Mouse (Mus musculus): ENCODE data around the gene Ccdc120. TPM values are rescaled to one million over a fixed set of nuclear protein-coding genes. Genes with fewer than 3 reads are reported as not detected.

Ccdc120 gene
- 21.5 and 23.0 TPM in 2 replicates for polyA plus RNA-seq (2015; fragmentation: Nextera tagmentation; extraction: Ambion mirVana)

DNA sequence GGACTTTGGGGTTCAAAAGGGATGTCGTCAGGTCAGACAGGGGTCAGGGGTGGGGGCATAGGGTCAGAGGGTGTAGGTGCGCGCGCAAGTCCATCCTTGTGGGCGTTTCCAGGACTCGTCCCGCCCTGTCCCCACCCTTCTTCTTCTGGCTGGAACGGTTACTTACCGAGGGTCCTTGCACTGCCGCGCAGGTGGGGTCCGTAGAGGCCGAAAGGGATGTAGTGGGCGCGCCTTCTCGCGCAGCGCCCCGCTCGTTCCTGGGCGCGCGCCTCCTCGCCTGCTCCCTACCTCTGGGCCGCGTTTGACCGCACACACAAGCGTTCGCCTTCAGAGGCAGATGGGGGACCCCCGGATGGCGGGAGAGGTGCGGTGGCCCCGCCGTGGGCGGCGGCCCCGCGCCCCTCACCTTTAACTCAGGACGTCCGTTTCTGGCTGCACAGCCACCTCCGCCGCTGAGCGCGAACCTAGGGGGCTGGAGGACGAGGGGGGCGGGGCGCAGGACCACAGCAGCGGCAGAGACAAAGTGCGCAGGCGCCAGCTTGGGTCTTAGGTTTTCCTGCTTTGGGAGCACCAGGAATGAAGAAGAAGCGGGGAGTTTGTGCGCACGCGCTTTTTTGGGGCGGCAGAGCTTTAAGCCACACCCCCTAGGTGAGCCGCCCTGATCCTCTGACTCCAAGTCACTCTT is at the start of gene Ccdc120:
Gene Ccdc120, minus strand, starts transcription at position 474 of the 685 bp plus-strand sequence.
- Histone ChIP-seq H3K9ac (ENCODE audit: low read length) (peak within 1 kb of the TSS; percentile 64), H3K27me3 (ENCODE audit: control insufficient read depth, insufficient read depth, low read length) (no peaks in the 10 kb centered on the region), H3K36me3 (ENCODE audit: control insufficient read depth, insufficient read depth, low read length) (no peaks in the 10 kb centered on the region), H3K4me3 (ENCODE audit: low read depth, low read length) (peak within 1 kb of the TSS; percentile 54), H3K9me3 (ENCODE audit: control insufficient read depth, low read length) (no peaks in the 10 kb centered on the region), H3K4me1 (replicated peaks; ENCODE audit: control insufficient read depth, insufficient read depth) (no peaks in the 10 kb centered on the region), H3K4me2 (replicated peaks; ENCODE audit: low read depth) (peak within 1 kb of the TSS; percentile 62), H3K27ac (replicated peaks) (no peak within 1 kb of the TSS)
- TF ChIP-seq EP300 (optimal IDR thresholded peaks at IDR 0.05) (no peak), CTCF (IDR thresholded peaks at IDR 0.05; ENCODE audit: low read depth) (no peak)
- ATAC-seq (ENCODE audit: low FRiP score, low TSS enrichment) (peak; percentile 65), DNase-seq (ENCODE audit: low spot score) (peak; percentile 68)
- 10% methylated on average over 31 of the region's 56 CpGs for WGBS

DNA sequence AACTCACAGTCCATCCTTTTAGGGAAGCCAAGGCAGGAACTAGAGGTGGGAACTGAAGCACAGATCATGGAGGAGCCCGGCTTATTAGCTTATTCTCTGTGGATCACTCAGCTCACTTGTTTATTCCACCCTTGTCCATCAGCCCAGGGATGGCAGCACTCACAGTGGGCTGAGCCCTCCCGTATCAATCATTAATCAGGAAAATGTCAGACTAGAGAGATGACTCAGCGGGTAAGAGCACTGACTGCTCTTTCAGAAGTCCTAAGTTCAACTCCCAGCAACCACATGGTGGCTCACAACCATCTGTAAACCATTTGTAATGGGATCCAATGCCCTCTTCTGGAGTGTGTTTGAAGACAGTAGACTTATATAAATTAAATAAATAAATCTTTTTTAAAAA is 46.6 kb upstream of the Ccdc120 start:
- no peaks in the 10 kb centered on the region for H3K36me3 ChIP-seq (ENCODE audit: control insufficient read depth, insufficient read depth, low read length)
- 75% methylated on average over 3 of the region's 3 CpGs for WGBS
- DNase-seq (ENCODE audit: low spot score) (no peak), ATAC-seq (ENCODE audit: low FRiP score, low TSS enrichment) (no peak)
- H3K9me3 ChIP-seq (ENCODE audit: control insufficient read depth, low read length): no peaks in the 10 kb centered on the region
- no peaks in the 10 kb centered on the region for H3K27me3 ChIP-seq (ENCODE audit: control insufficient read depth, insufficient read depth, low read length)
- no peak overlapping the region for H3K4me2 ChIP-seq (replicated peaks; ENCODE audit: low read depth)
- TF ChIP-seq CTCF (IDR thresholded peaks at IDR 0.05; ENCODE audit: low read depth) (no peak), EP300 (optimal IDR thresholded peaks at IDR 0.05) (no peak)
- H3K4me3 ChIP-seq (ENCODE audit: low read depth, low read length): no peak overlapping the region
- no peak overlapping the region for H3K9ac ChIP-seq (ENCODE audit: low read length)
- H3K27ac ChIP-seq (replicated peaks): no peak overlapping the region
- no peaks in the 10 kb centered on the region for H3K4me1 ChIP-seq (replicated peaks; ENCODE audit: control insufficient read depth, insufficient read depth)

DNA sequence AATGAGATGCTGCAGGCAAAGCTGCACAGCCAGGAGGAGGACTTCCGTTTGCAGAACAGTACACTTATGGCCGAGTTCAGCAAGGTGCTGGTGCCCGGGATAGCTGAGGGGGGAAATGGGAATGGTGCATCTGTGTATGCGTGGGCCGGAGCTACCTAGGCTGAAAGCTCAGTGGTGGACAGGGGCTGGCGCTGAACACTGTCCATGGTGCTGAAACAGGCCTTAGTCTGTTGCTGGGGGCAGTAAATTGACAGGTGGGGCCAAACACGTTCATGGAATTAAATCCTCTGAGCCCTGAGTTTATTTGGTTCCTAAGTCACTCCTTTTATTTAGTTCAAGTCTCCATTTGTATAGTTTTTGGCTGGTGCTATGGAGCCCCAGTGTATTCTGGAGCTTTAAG is 44.3 kb upstream of the Ccdc120 start:
- Histone ChIP-seq H3K36me3 (ENCODE audit: control insufficient read depth, insufficient read depth, low read length) (no peaks in the 10 kb centered on the region), H3K9ac (ENCODE audit: low read length) (no peak overlapping the region), H3K4me3 (ENCODE audit: low read depth, low read length) (no peak overlapping the region), H3K4me2 (replicated peaks; ENCODE audit: low read depth) (no peak overlapping the region), H3K27ac (replicated peaks) (no peak overlapping the region), H3K4me1 (replicated peaks; ENCODE audit: control insufficient read depth, insufficient read depth) (no peaks in the 10 kb centered on the region), H3K27me3 (ENCODE audit: control insufficient read depth, insufficient read depth, low read length) (no peaks in the 10 kb centered on the region), H3K9me3 (ENCODE audit: control insufficient read depth, low read length) (no peaks in the 10 kb centered on the region)
- ATAC-seq (ENCODE audit: low FRiP score, low TSS enrichment) (no peak), DNase-seq (ENCODE audit: low spot score) (peak; percentile 40)
- WGBS: 25% methylated on average over 7 of the region's 7 CpGs
- TF ChIP-seq CTCF (IDR thresholded peaks at IDR 0.05; ENCODE audit: low read depth): no peak
- TF ChIP-seq EP300 (optimal IDR thresholded peaks at IDR 0.05): no peak

DNA sequence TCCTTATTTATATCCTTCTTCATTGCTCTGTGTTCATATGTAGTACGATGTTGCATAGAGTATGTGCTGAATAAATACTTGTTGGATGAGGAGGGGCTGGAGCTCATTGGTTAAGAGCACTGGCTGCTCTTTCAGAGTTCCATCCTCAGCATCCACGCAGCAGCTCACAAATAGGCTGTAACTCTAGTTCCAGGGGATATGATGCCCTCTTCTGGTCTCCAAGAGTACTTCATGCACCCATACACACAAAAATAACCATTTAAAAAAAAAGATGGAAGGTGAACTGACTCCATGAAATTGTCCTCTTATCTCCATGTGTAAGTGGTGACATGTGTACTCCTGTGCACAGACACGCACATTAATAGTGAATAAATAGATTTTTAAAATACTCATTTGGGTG is 42.7 kb upstream of the Ccdc120 start:
- Histone ChIP-seq H3K27me3 (ENCODE audit: control insufficient read depth, insufficient read depth, low read length) (no peaks in the 10 kb centered on the region), H3K9ac (ENCODE audit: low read length) (no peak overlapping the region), H3K27ac (replicated peaks) (no peak overlapping the region), H3K4me2 (replicated peaks; ENCODE audit: low read depth) (no peak overlapping the region), H3K36me3 (ENCODE audit: control insufficient read depth, insufficient read depth, low read length) (no peaks in the 10 kb centered on the region), H3K4me1 (replicated peaks; ENCODE audit: control insufficient read depth, insufficient read depth) (no peaks in the 10 kb centered on the region), H3K4me3 (ENCODE audit: low read depth, low read length) (no peak overlapping the region), H3K9me3 (ENCODE audit: control insufficient read depth, low read length) (no peaks in the 10 kb centered on the region)
- no peak for DNase-seq (ENCODE audit: low spot score)
- TF ChIP-seq CTCF (IDR thresholded peaks at IDR 0.05; ENCODE audit: low read depth) (peak; percentile 62), EP300 (optimal IDR thresholded peaks at IDR 0.05) (no peak)
- 55% methylated on average over 3 of the region's 3 CpGs for WGBS
- ATAC-seq (ENCODE audit: low FRiP score, low TSS enrichment): no peak

DNA sequence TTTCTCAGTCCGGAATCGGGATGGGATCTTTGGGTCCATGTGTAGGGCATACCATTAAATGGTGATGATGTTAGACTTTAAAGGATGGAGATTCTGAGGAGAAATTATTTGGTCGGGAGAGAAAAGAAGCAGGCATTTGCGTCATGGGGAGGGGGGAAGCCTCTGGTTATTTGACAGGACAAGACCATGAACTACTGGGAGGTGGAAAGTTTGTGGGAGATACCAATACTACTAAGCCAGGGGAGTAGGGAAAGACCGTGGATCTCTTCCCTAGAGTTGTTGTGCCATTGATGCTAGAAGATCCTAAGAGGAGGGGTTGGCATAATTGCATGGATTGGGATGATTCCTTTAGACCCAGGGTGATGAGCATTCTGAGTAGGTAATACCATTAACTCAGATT is 39.6 kb upstream of the Ccdc120 start:
- Histone ChIP-seq H3K27me3 (ENCODE audit: control insufficient read depth, insufficient read depth, low read length) (no peaks in the 10 kb centered on the region), H3K4me2 (replicated peaks; ENCODE audit: low read depth) (peak overlapping the region; percentile 53), H3K9me3 (ENCODE audit: control insufficient read depth, low read length) (no peaks in the 10 kb centered on the region), H3K27ac (replicated peaks) (no peak overlapping the region), H3K4me3 (ENCODE audit: low read depth, low read length) (peak overlapping the region; percentile 44), H3K4me1 (replicated peaks; ENCODE audit: control insufficient read depth, insufficient read depth) (no peaks in the 10 kb centered on the region), H3K9ac (ENCODE audit: low read length) (peak overlapping the region; percentile 64), H3K36me3 (ENCODE audit: control insufficient read depth, insufficient read depth, low read length) (no peaks in the 10 kb centered on the region)
- TF ChIP-seq EP300 (optimal IDR thresholded peaks at IDR 0.05) (no peak), CTCF (IDR thresholded peaks at IDR 0.05; ENCODE audit: low read depth) (no peak)
- ATAC-seq (ENCODE audit: low FRiP score, low TSS enrichment): peak; percentile 17; the same call in 1 of the 2 replicates
- no peak for DNase-seq (ENCODE audit: low spot score)
- 15% methylated on average over 5 of the region's 5 CpGs for WGBS

DNA sequence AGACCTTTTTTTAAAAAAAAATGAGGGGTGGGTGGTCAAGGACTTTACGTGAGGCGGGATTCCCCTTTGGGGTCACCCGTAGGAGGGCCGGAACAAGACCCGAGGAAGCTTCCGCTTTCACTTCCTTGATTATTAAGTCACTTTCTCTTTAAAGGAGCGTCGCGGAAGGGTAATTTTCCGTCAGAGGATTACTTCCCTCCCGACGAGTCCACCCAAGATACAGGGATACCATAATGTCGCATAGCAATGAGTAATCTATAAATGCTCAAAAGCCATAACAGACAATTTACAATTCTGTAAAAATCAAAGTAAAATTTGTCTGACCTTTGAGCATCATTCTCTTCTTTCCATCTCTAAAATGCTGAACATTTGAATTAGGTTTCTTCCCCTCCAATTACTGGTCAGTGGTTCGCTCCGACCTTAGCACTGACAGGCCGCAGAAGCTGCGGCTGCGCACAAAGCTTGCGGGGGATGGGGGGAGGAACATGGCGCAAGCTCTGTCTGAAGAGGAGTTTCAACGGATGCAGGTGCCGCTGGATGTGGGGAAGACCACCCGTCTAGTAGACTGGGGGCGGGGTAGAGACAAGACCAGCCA is 38.9 kb upstream of the Ccdc120 start, which contains the start of gene Gripap1:
Gene Gripap1, plus strand, starts transcription at position 224 of the 595 bp plus-strand sequence.
- ATAC-seq (ENCODE audit: low FRiP score, low TSS enrichment) (peak; percentile 91), DNase-seq (ENCODE audit: low spot score) (peak; percentile 77)
- H3K27me3 ChIP-seq (ENCODE audit: control insufficient read depth, insufficient read depth, low read length): no peaks in the 10 kb centered on the region
- peak within 1 kb of the TSS; percentile 53 for H3K4me2 ChIP-seq (replicated peaks; ENCODE audit: low read depth)
- peak within 1 kb of the TSS; percentile 64 for H3K9ac ChIP-seq (ENCODE audit: low read length)
- no peaks in the 10 kb centered on the region for H3K9me3 ChIP-seq (ENCODE audit: control insufficient read depth, low read length)
- no peaks in the 10 kb centered on the region for H3K36me3 ChIP-seq (ENCODE audit: control insufficient read depth, insufficient read depth, low read length)
- 14% methylated on average over 24 of the region's 24 CpGs for WGBS
- H3K4me3 ChIP-seq (ENCODE audit: low read depth, low read length): peak within 1 kb of the TSS; percentile 44
- H3K27ac ChIP-seq (replicated peaks): no peak within 1 kb of the TSS
- H3K4me1 ChIP-seq (replicated peaks; ENCODE audit: control insufficient read depth, insufficient read depth): no peaks in the 10 kb centered on the region
- TF ChIP-seq CTCF (IDR thresholded peaks at IDR 0.05; ENCODE audit: low read depth) (no peak), EP300 (optimal IDR thresholded peaks at IDR 0.05) (no peak)

Data from stomach, postnatal 0 days (tissue).